ENCODE assay signal across 19 mouse cellular contexts in genomic region chr17:12868640-12869039, GRCm38 (mm10). TPM values are rescaled to one million over a fixed set of nuclear protein-coding genes. Genes with fewer than 3 reads are reported as not detected.
DNase-seq lines count a peak whose midpoint lies in the region; ATAC-seq and TF ChIP-seq lines count a peak whose summit lies in the region.
"Had no signal": no experiment of that assay in that cellular context is flagged by ENCODE, and none has a peak within 500 bp of the region (broad histone marks: within the 10 kb centered on the region; RNA-seq: fewer than 3 reads in every experiment).

No protein-coding gene starts in this region.

- H3K4me2 ChIP-seq in intestine, postnatal 0 days (replicated peaks; ENCODE audit: low read depth), result no peak overlapping the region
- no peak overlapping the region for H3K4me2 ChIP-seq in intestine, embryonic 15.5 days (replicated peaks)
- no peak overlapping the region for H3K4me2 ChIP-seq in limb, embryonic 12.5 days
- H3K4me2 ChIP-seq: liver, embryonic 13.5 days had no signal

- peak; percentile 37 for DNase-seq in embryo, embryonic 11 days
- no peak for DNase-seq in embryo, embryonic 10 days (ENCODE audit: low spot score)
- no peak for DNase-seq in thymus, postnatal 10 days (ENCODE audit: low spot score in 2 of 2)
- DNase-seq: cerebellum, postnatal 36 days; gastrocnemius, postnatal 25 days; kidney, postnatal 10 days; liver, embryonic 13.5 days; thymus, postnatal 14 days had no signal

- peak; percentile 8; the same call in 1 of the 2 replicates for TF ChIP-seq CTCF in intestine, postnatal 0 days (IDR thresholded peaks at IDR 0.05; ENCODE audit: low read depth)
- TF ChIP-seq CTCF in cortical plate, adult 2 months (IDR thresholded peaks at IDR 0.05; ENCODE audit: extremely low read depth, insufficient read depth, low read length), result 0 out of 2 replicates have a peak, but pooled peaks have one; percentile 12

- ATAC-seq in intestine, postnatal 0 days, result no peak
- ATAC-seq in intestine, embryonic 15.5 days, result no peak
- ATAC-seq in limb, embryonic 12.5 days (ENCODE audit: insufficient number of reproducible peaks, insufficient read depth, low FRiP score, low TSS enrichment, low read depth), result no peak
- no peak for ATAC-seq in frontal cortex, adult (ENCODE audit: low TSS enrichment)
- ATAC-seq: inflammation-experienced regulatory T-cells, adult 6 months; lung, postnatal 0 days had no signal

- no peaks in the 10 kb centered on the region for H3K9me3 ChIP-seq in intestine, postnatal 0 days (ENCODE audit: control insufficient read depth)
- H3K9me3 ChIP-seq in intestine, embryonic 15.5 days, result no peaks in the 10 kb centered on the region
- H3K9me3 ChIP-seq in limb, embryonic 12.5 days, result no peaks in the 10 kb centered on the region
- H3K9me3 ChIP-seq: hindbrain, embryonic 10.5 days; liver, embryonic 13.5 days; midbrain, embryonic 10.5 days had no signal

- no peaks in the 10 kb centered on the region for H3K4me1 ChIP-seq in intestine, postnatal 0 days (replicated peaks; ENCODE audit: control insufficient read depth, insufficient read depth, low read length)
- H3K4me1 ChIP-seq in intestine, embryonic 15.5 days (replicated peaks), result peaks cover 2% of the 10 kb centered on the region; the same call in 1 of the 2 replicates
- peaks cover 5% of the 10 kb centered on the region; the same call in 1 of the 2 replicates for H3K4me1 ChIP-seq in cortical plate, adult 2 months (ENCODE audit: control insufficient read depth, insufficient read depth, low read length)
- H3K4me1 ChIP-seq in limb, embryonic 12.5 days (replicated peaks), result peaks cover 57% of the 10 kb centered on the region
- H3K4me1 ChIP-seq: liver, embryonic 13.5 days; midbrain, embryonic 10.5 days had no signal

- no peaks in the 10 kb centered on the region for H3K36me3 ChIP-seq in intestine, postnatal 0 days (ENCODE audit: control insufficient read depth, insufficient read depth)
- no peaks in the 10 kb centered on the region for H3K36me3 ChIP-seq in intestine, embryonic 15.5 days
- no peaks in the 10 kb centered on the region for H3K36me3 ChIP-seq in limb, embryonic 12.5 days
- H3K36me3 ChIP-seq: hindbrain, embryonic 10.5 days; liver, embryonic 13.5 days; midbrain, embryonic 10.5 days had no signal

- no peak for TF ChIP-seq POLR2A in cortical plate, adult 2 months (IDR thresholded peaks at IDR 0.05; ENCODE audit: extremely low read depth, insufficient read depth, low read length)

- no peak overlapping the region for H3K27ac ChIP-seq in intestine, postnatal 0 days (ENCODE audit: low read depth, low read length)
- no peak overlapping the region for H3K27ac ChIP-seq in intestine, embryonic 15.5 days
- H3K27ac ChIP-seq in cortical plate, adult 2 months (ENCODE audit: insufficient read depth, low read length), result no peak overlapping the region
- peak overlapping the region; percentile 69 for H3K27ac ChIP-seq in limb, embryonic 12.5 days
- H3K27ac ChIP-seq: hindbrain, embryonic 10.5 days; liver, embryonic 13.5 days; midbrain, embryonic 10.5 days had no signal

- no peaks in the 10 kb centered on the region for H3K27me3 ChIP-seq in intestine, postnatal 0 days (replicated peaks; ENCODE audit: control insufficient read depth, insufficient read depth, low read length)
- no peaks in the 10 kb centered on the region for H3K27me3 ChIP-seq in intestine, embryonic 15.5 days (replicated peaks)
- no peaks in the 10 kb centered on the region for H3K27me3 ChIP-seq in limb, embryonic 12.5 days

- H3K4me3 ChIP-seq in intestine, postnatal 0 days (ENCODE audit: low read depth, low read length), result no peak overlapping the region
- no peak overlapping the region for H3K4me3 ChIP-seq in intestine, embryonic 15.5 days (replicated peaks)
- no peak overlapping the region for H3K4me3 ChIP-seq in cortical plate, adult 2 months (ENCODE audit: insufficient read depth, low read length)
- H3K4me3 ChIP-seq in limb, embryonic 12.5 days (replicated peaks), result no peak overlapping the region
- H3K4me3 ChIP-seq: hindbrain, embryonic 10.5 days; liver, embryonic 13.5 days; midbrain, embryonic 10.5 days; myocyte had no signal

- H3K9ac ChIP-seq in intestine, postnatal 0 days (ENCODE audit: low read depth, low read length), result no peak overlapping the region
- no peak overlapping the region for H3K9ac ChIP-seq in intestine, embryonic 15.5 days
- peak overlapping the region; percentile 35; the same call in 1 of the 2 replicates for H3K9ac ChIP-seq in limb, embryonic 12.5 days (replicated peaks)
- H3K9ac ChIP-seq: liver, embryonic 13.5 days had no signal

- 21% methylated on average over 4 of the region's 4 CpGs for WGBS in intestine, postnatal 0 days
- 20% methylated on average over 4 of the region's 4 CpGs for WGBS in intestine, embryonic 15.5 days
- 12% methylated on average over 4 of the region's 4 CpGs for WGBS in limb, embryonic 12.5 days

RNA-seq across cellular contexts. Expression of gene Mas1, which starts 0.7 kb away (rescaled TPM):
- 0.10 and 0.16 TPM in 2 replicates for polyA plus RNA-seq in intestine, postnatal 0 days (2015; fragmentation: Nextera tagmentation; extraction: Ambion mirVana)
- polyA plus RNA-seq in intestine, embryonic 15.5 days (2015; fragmentation: Nextera tagmentation; extraction: Ambion mirVana), result 0.38 and 0.40 TPM in 2 replicates
- 35.7 and 39.1 TPM in 2 replicates for polyA plus RNA-seq in cortical plate, adult 2 months (2012; rRNA removed)
- polyA plus RNA-seq in limb, embryonic 12.5 days (2016; fragmentation: Nextera tagmentation; extraction: Ambion mirVana), result 0.91 and 2.0 TPM in 2 replicates
- polyA plus RNA-seq: liver, embryonic 13.5 days had no signal

RNA-seq across cellular contexts. Expression of gene Mrgprh, which starts 7.2 kb away (rescaled TPM):
- polyA plus RNA-seq in intestine, postnatal 0 days (2015; fragmentation: Nextera tagmentation; extraction: Ambion mirVana), result not detected in 2 replicates
- polyA plus RNA-seq in intestine, embryonic 15.5 days (2015; fragmentation: Nextera tagmentation; extraction: Ambion mirVana), result not detected in 2 replicates
- polyA plus RNA-seq in cortical plate, adult 2 months (2012; rRNA removed), result 0.13 and 0.21 TPM in 2 replicates
- polyA plus RNA-seq in limb, embryonic 12.5 days (2016; fragmentation: Nextera tagmentation; extraction: Ambion mirVana), result 0.18 TPM in 1 of 2 replicates, not detected in the other
- polyA plus RNA-seq: hindbrain, embryonic 10.5 days; inflammation-experienced regulatory T-cells, adult 6 months; liver, embryonic 13.5 days; lung, postnatal 0 days; midbrain, embryonic 10.5 days; myocyte; stomach, embryonic 14.5 days had no signal

RNA-seq across cellular contexts. Expression of gene Pnldc1, which starts 41.4 kb away (rescaled TPM):
- 0.48 and 0.54 TPM in 2 replicates for polyA plus RNA-seq in intestine, postnatal 0 days (2015; fragmentation: Nextera tagmentation; extraction: Ambion mirVana)
- polyA plus RNA-seq in intestine, embryonic 15.5 days (2015; fragmentation: Nextera tagmentation; extraction: Ambion mirVana), result 0.62 and 0.90 TPM in 2 replicates
- 2.9 and 4.1 TPM in 2 replicates for polyA plus RNA-seq in cortical plate, adult 2 months (2012; rRNA removed)
- 2.9 and 3.6 TPM in 2 replicates for polyA plus RNA-seq in limb, embryonic 12.5 days (2016; fragmentation: Nextera tagmentation; extraction: Ambion mirVana)

RNA-seq across cellular contexts. Expression of gene Tcp1, which starts 46.9 kb away (rescaled TPM):
- polyA plus RNA-seq in intestine, postnatal 0 days (2015; fragmentation: Nextera tagmentation; extraction: Ambion mirVana), result 143 and 144 TPM in 2 replicates
- 369 and 437 TPM in 2 replicates for polyA plus RNA-seq in intestine, embryonic 15.5 days (2015; fragmentation: Nextera tagmentation; extraction: Ambion mirVana)
- polyA plus RNA-seq in cortical plate, adult 2 months (2012; rRNA removed), result 135 and 140 TPM in 2 replicates
- polyA plus RNA-seq in limb, embryonic 12.5 days (2016; fragmentation: Nextera tagmentation; extraction: Ambion mirVana), result 497 and 531 TPM in 2 replicates

RNA-seq across cellular contexts. Expression of gene Mrpl18, which starts 47.5 kb away (rescaled TPM):
- 112 and 121 TPM in 2 replicates for polyA plus RNA-seq in intestine, postnatal 0 days (2015; fragmentation: Nextera tagmentation; extraction: Ambion mirVana)
- 173 and 181 TPM in 2 replicates for polyA plus RNA-seq in intestine, embryonic 15.5 days (2015; fragmentation: Nextera tagmentation; extraction: Ambion mirVana)
- 56.3 and 58.0 TPM in 2 replicates for polyA plus RNA-seq in cortical plate, adult 2 months (2012; rRNA removed)
- 172 and 174 TPM in 2 replicates for polyA plus RNA-seq in limb, embryonic 12.5 days (2016; fragmentation: Nextera tagmentation; extraction: Ambion mirVana)

Comparison
In these comparisons a context has a peak if more than half of its experiments do, and no peak if none do; other contexts are left out.
1. RNA of gene Mas1, which starts 0.7 kb away (polyA plus RNA-seq): 35.7 to 39.1 TPM in cortical plate, adult 2 months; 0.91 to 2.0 TPM in limb, embryonic 12.5 days, 0.38 to 0.40 TPM in intestine, embryonic 15.5 days and 0.10 to 0.16 TPM in intestine, postnatal 0 days; every median in the first group is over 10 times any median in the second.